Mouse (Mus musculus): Measurements from ENCODE around the gene Zfp160. TPM values are rescaled to one million over a fixed set of nuclear protein-coding genes. Genes with fewer than 3 reads are reported as not detected.
"Not testable (repeated sequence)": the region's sequence is repeated elsewhere in the genome, so short reads cannot be mapped to it uniquely, and the experiment has no call there.

Gene Zfp160
- polyA plus RNA-seq, 1 experiment from 2014 or later: 15.0 TPM

DNA sequence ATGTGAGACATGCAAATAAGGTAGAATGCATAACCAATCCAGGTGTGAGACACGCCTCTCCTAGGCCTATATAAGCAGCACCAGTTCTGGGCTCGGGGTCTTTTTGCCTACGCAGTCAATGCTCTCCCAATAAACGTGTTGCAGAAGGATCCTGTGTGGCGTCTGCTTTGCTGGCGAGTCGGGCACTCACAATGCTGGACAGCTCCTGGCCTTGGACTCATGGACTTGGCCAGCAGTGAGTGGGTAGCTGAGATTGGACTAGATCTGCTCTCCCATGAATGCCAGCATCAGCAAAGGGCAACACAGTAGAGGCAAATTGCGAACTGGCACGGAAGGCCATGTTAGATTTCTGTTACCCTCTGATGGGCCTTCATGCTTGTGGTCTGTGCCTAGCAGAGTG, 39.3 kb downstream of the Zfp160 start:
- H3K9me3 ChIP-seq (ENCODE audit: control insufficient read depth, low read length); H3K36me3 ChIP-seq (ENCODE audit: control insufficient read depth, insufficient read depth, low read length); H3K4me3 ChIP-seq (ENCODE audit: low read depth, low read length); ATAC-seq (replicated peaks; ENCODE audit: low FRiP score, low TSS enrichment, low read depth); H3K4me2 ChIP-seq (ENCODE audit: low read length); H3K4me1 ChIP-seq (replicated peaks; ENCODE audit: control insufficient read depth, insufficient read depth, low read length); H3K27ac ChIP-seq (ENCODE audit: low read depth); H3K9ac ChIP-seq (ENCODE audit: low read length); H3K27me3 ChIP-seq (replicated peaks; ENCODE audit: control insufficient read depth, insufficient read depth, low read length): not testable (repeated sequence)
- peak; percentile 7 for DNase-seq (ENCODE audit: low spot score)
- 87% methylated on average over 9 of the region's 9 CpGs for WGBS

- Histone ChIP-seq H3K36me3 (ENCODE audit: control insufficient read depth, insufficient read depth, low read length) (no peaks in the 10 kb centered on the region), H3K27me3 (replicated peaks; ENCODE audit: control insufficient read depth, insufficient read depth, low read length) (no peaks in the 10 kb centered on the region), H3K4me1 (replicated peaks; ENCODE audit: control insufficient read depth, insufficient read depth, low read length) (no peaks in the 10 kb centered on the region), H3K27ac (ENCODE audit: low read depth) (no peak overlapping the region), H3K9me3 (ENCODE audit: control insufficient read depth, low read length) (no peaks in the 10 kb centered on the region), H3K4me2 (ENCODE audit: low read length) (no peak overlapping the region), H3K9ac (ENCODE audit: low read length) (no peak overlapping the region), H3K4me3 (ENCODE audit: low read depth, low read length) (no peak overlapping the region)
- WGBS: 83% methylated on average over 1 of the region's 1 CpGs
- ATAC-seq (replicated peaks; ENCODE audit: low FRiP score, low TSS enrichment, low read depth) (no peak), DNase-seq (ENCODE audit: low spot score) (no peak)
These were observed 42.2 kb downstream of the Zfp160 start for GRCm38 (mm10) chr17:21050901-21051300.

DNA sequence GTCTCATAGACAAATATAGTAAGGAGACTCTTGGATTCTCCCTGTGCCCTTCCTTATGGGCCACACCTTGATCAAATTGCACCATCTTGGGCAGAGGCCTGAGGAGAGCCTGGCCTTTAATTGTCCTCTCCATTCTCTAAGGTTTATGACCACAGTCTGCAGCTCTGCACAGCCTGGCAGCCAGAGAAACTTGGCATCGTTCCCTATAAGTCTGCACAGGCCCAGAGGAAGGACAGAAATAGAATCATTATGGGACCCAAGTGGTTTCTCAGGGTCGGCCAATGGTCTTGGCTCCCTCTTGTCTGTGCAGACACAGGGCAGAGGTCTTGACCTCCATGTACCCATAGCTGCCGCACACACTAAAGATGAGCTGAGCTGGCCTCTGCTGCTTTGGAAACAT, 42.6 kb downstream of the Zfp160 start:
- not testable (repeated sequence) for H3K9ac ChIP-seq (ENCODE audit: low read length); H3K27me3 ChIP-seq (replicated peaks; ENCODE audit: control insufficient read depth, insufficient read depth, low read length); H3K4me1 ChIP-seq (replicated peaks; ENCODE audit: control insufficient read depth, insufficient read depth, low read length); H3K4me3 ChIP-seq (ENCODE audit: low read depth, low read length); H3K4me2 ChIP-seq (ENCODE audit: low read length); H3K27ac ChIP-seq (ENCODE audit: low read depth); ATAC-seq (replicated peaks; ENCODE audit: low FRiP score, low TSS enrichment, low read depth); H3K36me3 ChIP-seq (ENCODE audit: control insufficient read depth, insufficient read depth, low read length); H3K9me3 ChIP-seq (ENCODE audit: control insufficient read depth, low read length); DNase-seq (ENCODE audit: low spot score)
- WGBS: no CpG with 5 or more reads among the region's 3 CpGs

GRCm38 (mm10) chr17:21051919-21052318, 43.2 kb downstream of the Zfp160 start:
- H3K36me3 ChIP-seq (ENCODE audit: control insufficient read depth, insufficient read depth, low read length); H3K9me3 ChIP-seq (ENCODE audit: control insufficient read depth, low read length); H3K4me3 ChIP-seq (ENCODE audit: low read depth, low read length); DNase-seq (ENCODE audit: low spot score); H3K4me2 ChIP-seq (ENCODE audit: low read length); H3K27me3 ChIP-seq (replicated peaks; ENCODE audit: control insufficient read depth, insufficient read depth, low read length); H3K27ac ChIP-seq (ENCODE audit: low read depth); H3K9ac ChIP-seq (ENCODE audit: low read length); ATAC-seq (replicated peaks; ENCODE audit: low FRiP score, low TSS enrichment, low read depth); H3K4me1 ChIP-seq (replicated peaks; ENCODE audit: control insufficient read depth, insufficient read depth, low read length): not testable (repeated sequence)
- 91% methylated on average over 3 of the region's 3 CpGs for WGBS

GRCm38 (mm10) chr17:21053267-21053666, 44.6 kb downstream of the Zfp160 start:
- Histone ChIP-seq H3K9me3 (ENCODE audit: control insufficient read depth, low read length) (no peaks in the 10 kb centered on the region), H3K4me3 (ENCODE audit: low read depth, low read length) (no peak overlapping the region), H3K4me1 (replicated peaks; ENCODE audit: control insufficient read depth, insufficient read depth, low read length) (no peaks in the 10 kb centered on the region), H3K27ac (ENCODE audit: low read depth) (no peak overlapping the region), H3K4me2 (ENCODE audit: low read length) (no peak overlapping the region), H3K9ac (ENCODE audit: low read length) (no peak overlapping the region), H3K36me3 (ENCODE audit: control insufficient read depth, insufficient read depth, low read length) (no peaks in the 10 kb centered on the region), H3K27me3 (replicated peaks; ENCODE audit: control insufficient read depth, insufficient read depth, low read length) (no peaks in the 10 kb centered on the region)
- 65% methylated on average over 2 of the region's 2 CpGs for WGBS
- ATAC-seq (replicated peaks; ENCODE audit: low FRiP score, low TSS enrichment, low read depth) (no peak), DNase-seq (ENCODE audit: low spot score) (no peak)

DNA sequence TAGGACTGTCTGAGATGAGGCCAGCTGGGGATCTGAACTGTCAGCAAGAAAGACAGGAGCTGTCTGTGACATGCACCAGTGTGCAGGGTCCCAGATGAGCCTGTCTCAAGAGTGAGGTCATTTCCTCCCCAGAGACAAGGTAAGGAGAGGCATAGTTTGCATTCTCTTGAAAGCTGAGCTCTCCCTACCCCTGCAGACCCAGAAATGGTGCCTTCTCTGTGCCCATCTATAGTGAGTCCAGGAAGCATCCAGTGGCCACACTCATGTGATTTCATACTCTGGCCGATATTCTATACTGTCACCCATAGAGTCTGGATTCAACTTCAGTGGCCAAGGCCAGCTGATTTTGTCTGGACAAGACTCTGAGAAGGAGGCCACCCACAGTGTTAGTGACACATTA, 46.4 kb downstream of the Zfp160 start:
- H3K4me2 ChIP-seq (ENCODE audit: low read length); H3K36me3 ChIP-seq (ENCODE audit: control insufficient read depth, insufficient read depth, low read length); H3K4me3 ChIP-seq (ENCODE audit: low read depth, low read length); H3K27ac ChIP-seq (ENCODE audit: low read depth); H3K9ac ChIP-seq (ENCODE audit: low read length); H3K4me1 ChIP-seq (replicated peaks; ENCODE audit: control insufficient read depth, insufficient read depth, low read length); ATAC-seq (replicated peaks; ENCODE audit: low FRiP score, low TSS enrichment, low read depth); H3K9me3 ChIP-seq (ENCODE audit: control insufficient read depth, low read length); H3K27me3 ChIP-seq (replicated peaks; ENCODE audit: control insufficient read depth, insufficient read depth, low read length): not testable (repeated sequence)
- 83% methylated on average over 1 of the region's 1 CpGs for WGBS
- peak; percentile 39 for DNase-seq (ENCODE audit: low spot score)

DNA sequence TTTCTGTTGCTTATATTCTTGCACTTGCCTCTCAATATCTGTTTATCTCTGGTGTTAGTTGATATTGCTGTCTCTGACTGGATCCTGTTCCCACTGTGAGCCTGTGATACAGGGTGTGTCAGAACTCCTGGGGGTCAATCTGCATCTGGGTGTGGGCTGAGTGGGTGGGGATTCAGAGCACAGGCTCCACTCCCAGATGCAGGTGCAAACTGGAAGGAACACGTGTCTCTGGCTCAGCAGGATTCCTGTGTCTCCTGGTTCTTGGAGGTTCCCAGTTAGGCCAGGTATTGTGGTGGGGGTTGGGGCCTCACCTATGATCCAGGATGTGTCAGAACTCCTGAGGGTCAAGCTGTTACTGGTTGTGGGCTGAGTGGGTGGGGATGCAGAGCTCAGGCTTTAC, 56.8 kb downstream of the Zfp160 start:
- H3K27ac ChIP-seq (ENCODE audit: low read depth): no peak overlapping the region
- DNase-seq (ENCODE audit: low spot score): no peak
- no peak for ATAC-seq (replicated peaks; ENCODE audit: low FRiP score, low TSS enrichment, low read depth)
- WGBS: 33% methylated on average over 1 of the region's 1 CpGs
- no peak overlapping the region for H3K4me3 ChIP-seq (ENCODE audit: low read depth, low read length)
- no peak overlapping the region for H3K9ac ChIP-seq (ENCODE audit: low read length)
- H3K4me2 ChIP-seq (ENCODE audit: low read length): no peak overlapping the region
- no peaks in the 10 kb centered on the region for H3K36me3 ChIP-seq (ENCODE audit: control insufficient read depth, insufficient read depth, low read length)
- no peaks in the 10 kb centered on the region for H3K9me3 ChIP-seq (ENCODE audit: control insufficient read depth, low read length)
- H3K27me3 ChIP-seq (replicated peaks; ENCODE audit: control insufficient read depth, insufficient read depth, low read length): no peaks in the 10 kb centered on the region
- no peaks in the 10 kb centered on the region for H3K4me1 ChIP-seq (replicated peaks; ENCODE audit: control insufficient read depth, insufficient read depth, low read length)

- Histone ChIP-seq H3K9ac (ENCODE audit: low read length) (no peak overlapping the region), H3K36me3 (ENCODE audit: control insufficient read depth, insufficient read depth, low read length) (no peaks in the 10 kb centered on the region), H3K9me3 (ENCODE audit: control insufficient read depth, low read length) (no peaks in the 10 kb centered on the region), H3K4me2 (ENCODE audit: low read length) (no peak overlapping the region), H3K27me3 (replicated peaks; ENCODE audit: control insufficient read depth, insufficient read depth, low read length) (no peaks in the 10 kb centered on the region), H3K27ac (ENCODE audit: low read depth) (no peak overlapping the region), H3K4me1 (replicated peaks; ENCODE audit: control insufficient read depth, insufficient read depth, low read length) (no peaks in the 10 kb centered on the region), H3K4me3 (ENCODE audit: low read depth, low read length) (no peak overlapping the region)
- DNase-seq (ENCODE audit: low spot score) (no peak), ATAC-seq (replicated peaks; ENCODE audit: low FRiP score, low TSS enrichment, low read depth) (no peak)
These were observed 58.3 kb downstream of the Zfp160 start for GRCm38 (mm10) chr17:21067036-21067435.

GRCm38 (mm10) chr17:21069443-21069842, 60.7 kb downstream of the Zfp160 start:
- H3K27me3 ChIP-seq (replicated peaks; ENCODE audit: control insufficient read depth, insufficient read depth, low read length); H3K27ac ChIP-seq (ENCODE audit: low read depth); H3K4me3 ChIP-seq (ENCODE audit: low read depth, low read length); H3K9ac ChIP-seq (ENCODE audit: low read length); H3K36me3 ChIP-seq (ENCODE audit: control insufficient read depth, insufficient read depth, low read length); H3K9me3 ChIP-seq (ENCODE audit: control insufficient read depth, low read length); DNase-seq (ENCODE audit: low spot score); H3K4me1 ChIP-seq (replicated peaks; ENCODE audit: control insufficient read depth, insufficient read depth, low read length); ATAC-seq (replicated peaks; ENCODE audit: low FRiP score, low TSS enrichment, low read depth); H3K4me2 ChIP-seq (ENCODE audit: low read length): not testable (repeated sequence)
- WGBS: no CpG with 5 or more reads among the region's 3 CpGs

All from intestine, embryonic 14.5 days (tissue).